Mouse (Mus musculus): Measurements from ENCODE around the gene A730015C16Rik. TPM values are rescaled to one million over a fixed set of nuclear protein-coding genes. Genes with fewer than 3 reads are reported as not detected.

A730015C16Rik gene
- polyA plus RNA-seq, 1 experiment from 2014 or later: 1.5 TPM

DNA sequence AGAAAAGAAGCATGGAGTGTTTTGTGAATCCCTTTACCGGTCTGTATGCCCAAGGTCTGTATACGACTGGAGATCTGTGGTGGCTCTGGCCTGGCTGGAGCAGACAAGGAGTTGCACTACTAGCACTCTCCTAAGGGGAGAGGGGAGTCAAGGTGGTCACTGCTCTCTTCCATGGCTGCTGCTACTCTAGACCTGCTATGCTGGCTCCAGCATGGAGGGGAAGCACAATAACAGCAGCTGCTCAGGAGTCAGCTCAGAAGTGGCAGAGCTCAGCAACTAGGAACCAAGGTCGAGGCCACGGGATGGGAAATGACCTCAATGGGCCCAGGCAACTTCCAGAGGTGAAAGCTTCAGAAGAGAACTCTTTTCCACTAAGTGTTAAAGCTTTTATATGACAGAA, 37.3 kb downstream of the A730015C16Rik start:
- 71% methylated on average over 4 of the region's 4 CpGs for WGBS
- DNase-seq (ENCODE audit: low spot score): no peak
- Histone ChIP-seq H3K27ac (no peak overlapping the region), H3K4me3 (no peak overlapping the region), H3K4me1 (replicated peaks) (no peaks in the 10 kb centered on the region), H3K27me3 (ENCODE audit: insufficient read depth, poor library complexity, severe bottlenecking) (no peaks in the 10 kb centered on the region), H3K36me3 (peaks cover 18% of the 10 kb centered on the region), H3K9me3 (no peaks in the 10 kb centered on the region)

DNA sequence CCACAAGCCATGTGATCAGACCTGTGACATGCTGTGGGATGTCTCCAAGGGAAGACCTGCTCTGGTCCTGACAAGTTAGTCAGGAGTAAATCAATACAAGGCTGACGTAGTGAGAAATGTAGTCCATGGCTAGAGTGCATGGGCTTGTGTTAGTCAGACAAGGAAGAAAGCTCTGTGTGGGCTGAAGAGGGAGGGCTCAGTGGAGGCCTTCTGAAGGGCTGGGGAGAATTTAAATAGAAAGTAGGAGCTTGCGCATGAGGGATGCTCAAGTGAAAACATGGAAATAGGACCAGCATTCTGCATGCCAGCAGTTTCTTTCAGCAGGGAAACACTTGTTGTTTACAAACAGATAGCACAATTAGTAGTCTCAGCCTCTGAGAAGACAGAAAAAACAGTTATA, 44.9 kb downstream of the A730015C16Rik start:
- Histone ChIP-seq H3K27me3 (ENCODE audit: insufficient read depth, poor library complexity, severe bottlenecking) (no peaks in the 10 kb centered on the region), H3K9me3 (no peaks in the 10 kb centered on the region), H3K36me3 (no peaks in the 10 kb centered on the region), H3K4me1 (replicated peaks) (no peaks in the 10 kb centered on the region), H3K4me3 (no peak overlapping the region), H3K27ac (no peak overlapping the region)
- WGBS: 81% methylated on average over 2 of the region's 2 CpGs
- no peak for DNase-seq (ENCODE audit: low spot score)

DNA sequence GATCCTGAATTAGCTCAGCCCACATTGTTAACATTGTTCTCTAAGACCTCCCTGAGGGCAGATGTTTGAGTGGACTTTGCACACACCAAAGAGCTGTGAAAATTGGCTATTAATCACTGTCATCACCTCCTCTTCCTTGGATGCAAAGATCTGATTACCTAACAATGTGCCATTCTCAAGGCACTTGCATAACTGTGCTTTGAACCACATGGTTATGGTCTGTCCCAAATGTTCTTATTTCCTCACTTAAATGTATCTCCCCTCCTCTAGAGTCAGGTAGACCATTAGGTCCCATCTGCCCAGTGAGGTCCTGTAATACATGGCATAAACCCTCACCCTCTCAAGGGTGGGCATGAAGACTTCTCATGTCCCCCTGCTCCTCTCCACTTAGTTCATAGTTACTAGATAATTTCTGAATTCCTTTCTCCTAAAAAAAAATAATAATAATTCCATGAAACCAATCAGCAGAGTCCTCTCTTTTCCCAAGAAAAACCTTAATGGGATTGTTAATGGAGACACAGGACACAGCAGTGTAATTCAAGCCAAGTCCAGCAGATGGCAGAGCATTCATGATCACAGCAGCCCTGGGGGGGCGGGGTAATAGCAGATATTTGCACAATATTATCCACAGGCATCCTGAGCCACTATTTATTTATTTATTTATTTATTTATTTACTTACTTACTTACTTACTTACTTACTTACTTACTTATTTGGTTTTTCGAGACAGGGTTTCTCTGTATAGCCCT, 50.2 kb downstream of the A730015C16Rik start:
- peak; percentile 49 for DNase-seq (ENCODE audit: low spot score)
- WGBS: 56% methylated on average over 2 of the region's 2 CpGs
- H3K4me3 ChIP-seq: no peak overlapping the region

More for the DNA sequence above, 50.2 kb downstream of the A730015C16Rik start:
- no peaks in the 10 kb centered on the region for H3K9me3 ChIP-seq
- peaks cover 18% of the 10 kb centered on the region for H3K4me1 ChIP-seq (replicated peaks)
- H3K27ac ChIP-seq: no peak overlapping the region
- no peaks in the 10 kb centered on the region for H3K36me3 ChIP-seq
- H3K27me3 ChIP-seq (ENCODE audit: insufficient read depth, poor library complexity, severe bottlenecking): no peaks in the 10 kb centered on the region

Other genes with a start within 250 kb of the A730015C16Rik start
- gene Cc2d1b, start 228.7 kb downstream of the A730015C16Rik start, polyA plus RNA-seq (2016; fragmentation: Nextera tagmentation; extraction: Ambion mirVana): 24.8 and 26.6 TPM in 2 replicates
- 1.6 and 2.0 TPM in 2 replicates for gene 3110021N24Rik, start 129.0 kb downstream of the A730015C16Rik start, polyA plus RNA-seq (2016; fragmentation: Nextera tagmentation; extraction: Ambion mirVana)
- 4.2 and 4.9 TPM in 2 replicates for gene Zfyve9, start 67.8 kb downstream of the A730015C16Rik start, polyA plus RNA-seq (2016; fragmentation: Nextera tagmentation; extraction: Ambion mirVana)
- 198 and 208 TPM in 2 replicates for gene Btf3l4, start 15.0 kb downstream of the A730015C16Rik start, polyA plus RNA-seq (2016; fragmentation: Nextera tagmentation; extraction: Ambion mirVana)
- gene Txndc12, start 14.0 kb downstream of the A730015C16Rik start, polyA plus RNA-seq (2016; fragmentation: Nextera tagmentation; extraction: Ambion mirVana): 104 and 106 TPM in 2 replicates
- 52.5 and 57.7 TPM in 2 replicates for gene Kti12, start 834 bp downstream of the A730015C16Rik start, polyA plus RNA-seq (2016; fragmentation: Nextera tagmentation; extraction: Ambion mirVana)
- gene Rab3b, start 30.4 kb upstream of the A730015C16Rik start, polyA plus RNA-seq (2016; fragmentation: Nextera tagmentation; extraction: Ambion mirVana): 26.1 and 33.9 TPM in 2 replicates
- gene Nrd1, start 152.0 kb upstream of the A730015C16Rik start, polyA plus RNA-seq (2016; fragmentation: Nextera tagmentation; extraction: Ambion mirVana): 67.0 and 69.2 TPM in 2 replicates

Data from hindbrain, embryonic 10.5 days (tissue).